Mouse (Mus musculus) cerebellum, adult 11 months (tissue): ENCODE data around the gene Pla2g3.

ENCODE experiments used
- DNase-seq: peaks from one replicate; pipeline ENCODE4 v3.0.0; 2022

Pla2g3 gene

GRCm38 (mm10) chr11:3487952-3488570 is at the start of gene Pla2g3:
Pla2g3 (plus strand) TSS chr11:3488284.
- no peak for DNase-seq

GRCm38 (mm10) chr11:3441696-3442443 is 46.2 kb upstream of the Pla2g3 start:
- peak; percentile 47 for DNase-seq

GRCm38 (mm10) chr11:3442677-3443076 is 45.4 kb upstream of the Pla2g3 start:
- DNase-seq = no peak

- DNase-seq = no peak
Observed at GRCm38 (mm10) chr11:3443091-3443490, 45.0 kb upstream of the Pla2g3 start.

GRCm38 (mm10) chr11:3444875-3445274 is 43.2 kb upstream of the Pla2g3 start:
- DNase-seq = no peak

GRCm38 (mm10) chr11:3451701-3452163 is 36.4 kb upstream of the Pla2g3 start:
- no peak for DNase-seq

GRCm38 (mm10) chr11:3452167-3452639 is 35.9 kb upstream of the Pla2g3 start, which contains the start of gene Rnf185:
Rnf185 (minus strand) TSS chr11:3452363.
- peak; percentile 87 for DNase-seq

GRCm38 (mm10) chr11:3452769-3453168 is 35.3 kb upstream of the Pla2g3 start:
- peak; percentile 38 for DNase-seq

GRCm38 (mm10) chr11:3453467-3453866 is 34.6 kb upstream of the Pla2g3 start:
- DNase-seq = peak; percentile 69

- no peak for DNase-seq
Observed at GRCm38 (mm10) chr11:3454506-3454905, 33.6 kb upstream of the Pla2g3 start.

GRCm38 (mm10) chr11:3456354-3456753 is 31.7 kb upstream of the Pla2g3 start:
- DNase-seq = peak; percentile 66

- no peak for DNase-seq
Observed at GRCm38 (mm10) chr11:3458428-3459104, 29.5 kb upstream of the Pla2g3 start.

- DNase-seq = no peak
Observed at GRCm38 (mm10) chr11:3459105-3459468, 29.0 kb upstream of the Pla2g3 start.

GRCm38 (mm10) chr11:3462846-3463245 is 25.2 kb upstream of the Pla2g3 start:
- DNase-seq = no peak

GRCm38 (mm10) chr11:3471448-3471850 is 16.6 kb upstream of the Pla2g3 start:
- no peak for DNase-seq

GRCm38 (mm10) chr11:3472484-3472883 is 15.6 kb upstream of the Pla2g3 start:
- peak; percentile 86 for DNase-seq

GRCm38 (mm10) chr11:3474480-3475115 is 13.5 kb upstream of the Pla2g3 start:
- DNase-seq = no peak

- no peak for DNase-seq
Observed at GRCm38 (mm10) chr11:3475489-3475888, 12.6 kb upstream of the Pla2g3 start.

GRCm38 (mm10) chr11:3483980-3484642 is 4.0 kb upstream of the Pla2g3 start:
- DNase-seq = no peak

- DNase-seq = no peak
Observed at GRCm38 (mm10) chr11:3486349-3486748, 1.7 kb upstream of the Pla2g3 start.

- no peak for DNase-seq
Observed at GRCm38 (mm10) chr11:3489036-3489435, 952 bp downstream of the Pla2g3 start.

GRCm38 (mm10) chr11:3492748-3493147 is 4.7 kb downstream of the Pla2g3 start:
- no peak for DNase-seq

- DNase-seq = no peak
Observed at GRCm38 (mm10) chr11:3494857-3495256, 6.8 kb downstream of the Pla2g3 start.
